Mouse (Mus musculus) gastrocnemius, postnatal 14 days (tissue): Measurements from ENCODE around the gene Dapk3. TPM values are rescaled to one million over a fixed set of nuclear protein-coding genes. Genes with fewer than 3 reads are reported as not detected.
"Not testable (repeated sequence)": the region's sequence is repeated elsewhere in the genome, so short reads cannot be mapped to it uniquely, and the experiment has no call there.

Experiments used
- DNase-seq: peaks from one replicate; pipeline ENCODE4 v3.0.0; 2021; ENCODE audit warnings: mixed read lengths
- intact Hi-C: fragments of 180-260 bp; cut with DNase I; formaldehyde crosslinking; loops from one replicate; pipeline ENCODE4 v1.15.1; 2025; ENCODE audit warnings: low total_unique reads
- total RNA-seq, 2 experiments: library from RNA; stranded (reverse); gene quantifications; 2 replicates each; pipeline ENCODE4 v1.2.3; 2021

Gene Dapk3
- total RNA-seq, 2 experiments from 2014 or later, result 21.2 to 24.8 TPM

- intact Hi-C loops, result no loop called here
- no peak for DNase-seq
These were observed 38.1 kb upstream of the Dapk3 start for GRCm38 (mm10) chr10:81144667-81145066.

GRCm38 (mm10) chr10:81145307-81145706, 37.5 kb upstream of the Dapk3 start:
- DNase-seq, result no peak
- intact Hi-C loops, result no loop called here

GRCm38 (mm10) chr10:81145778-81146177, 37.0 kb upstream of the Dapk3 start:
- intact Hi-C loops, result no loop called here

GRCm38 (mm10) chr10:81146296-81146695, 36.5 kb upstream of the Dapk3 start:
- no peak for DNase-seq
- intact Hi-C loops, result no loop called here

More at GRCm38 (mm10) chr10:81145778-81146177, 37.0 kb upstream of the Dapk3 start:
- no peak for DNase-seq

DNA sequence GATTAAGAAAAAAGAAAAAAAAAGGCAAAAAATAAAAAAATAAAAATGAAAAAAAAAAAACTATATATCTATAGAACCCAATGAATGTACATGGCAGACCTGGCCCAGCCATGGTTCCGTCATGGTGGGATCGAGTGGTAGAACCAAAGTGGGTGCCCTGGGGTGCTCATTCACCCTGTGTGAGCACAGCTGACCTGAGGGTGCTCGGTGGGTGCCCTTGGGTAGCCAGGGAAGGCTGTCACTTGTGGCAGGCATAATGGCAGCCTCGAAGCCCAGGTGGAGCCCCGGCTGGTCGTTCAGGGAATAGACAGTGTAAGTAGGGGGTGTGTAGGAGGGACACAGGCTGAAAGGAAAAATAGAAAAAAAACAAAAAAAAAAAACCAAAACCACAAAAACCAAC, 31.5 kb upstream of the Dapk3 start:
- intact Hi-C loops, result no loop called here
- no peak for DNase-seq

DNA sequence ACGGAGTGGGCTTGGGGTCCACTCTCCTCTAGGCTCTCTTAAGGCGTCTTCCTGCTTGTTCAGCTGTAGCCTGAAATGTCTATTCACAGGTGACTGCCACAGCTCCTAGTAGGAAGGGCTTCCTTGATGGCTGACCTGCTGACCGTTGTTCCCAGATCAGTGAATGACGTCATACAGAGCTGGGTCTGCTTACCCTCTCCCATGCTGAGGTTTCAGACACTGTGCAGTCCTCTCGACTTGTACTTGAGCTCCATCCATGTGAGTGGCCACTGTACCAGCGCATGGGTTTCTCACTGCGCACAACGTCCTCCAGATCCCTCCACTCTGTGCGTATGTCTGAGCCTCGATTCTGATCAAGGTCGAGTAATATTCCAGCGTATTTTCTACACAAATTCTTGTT, 30.2 kb upstream of the Dapk3 start:
- no peak for DNase-seq
- intact Hi-C loops, result no loop called here

DNA sequence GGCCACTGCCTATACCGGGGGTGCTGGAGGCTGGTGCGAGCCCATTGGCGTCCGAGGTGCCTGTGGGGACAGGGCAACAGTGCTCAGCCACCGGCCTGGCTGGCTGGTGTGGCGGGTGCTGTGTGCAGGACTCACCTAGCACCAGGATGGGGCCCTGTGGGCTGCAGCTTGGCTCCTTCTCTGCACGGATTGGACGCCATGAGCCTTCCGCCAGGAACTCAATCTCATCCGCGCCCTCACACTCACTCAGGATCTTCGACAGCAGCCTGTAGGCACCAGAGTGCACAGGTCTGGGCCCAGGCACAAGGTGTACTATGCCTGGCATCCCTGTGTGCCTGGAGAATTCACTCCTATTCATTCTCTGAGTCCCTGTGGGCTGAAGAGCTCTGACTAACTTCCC, 28.5 kb upstream of the Dapk3 start:
- no peak for DNase-seq
- intact Hi-C loops, result no loop called here

GRCm38 (mm10) chr10:81154736-81155135, 28.1 kb upstream of the Dapk3 start:
- no peak for DNase-seq

GRCm38 (mm10) chr10:81161602-81162317, 21.0 kb upstream of the Dapk3 start:
- DNase-seq, result no peak
- intact Hi-C loops, result loop anchor here (5.0 kb wide), 1 partner anchor 154 kb away; no protein-coding TSS in a partner anchor

More at GRCm38 (mm10) chr10:81154736-81155135, 28.1 kb upstream of the Dapk3 start:
- intact Hi-C loops, result no loop called here

DNA sequence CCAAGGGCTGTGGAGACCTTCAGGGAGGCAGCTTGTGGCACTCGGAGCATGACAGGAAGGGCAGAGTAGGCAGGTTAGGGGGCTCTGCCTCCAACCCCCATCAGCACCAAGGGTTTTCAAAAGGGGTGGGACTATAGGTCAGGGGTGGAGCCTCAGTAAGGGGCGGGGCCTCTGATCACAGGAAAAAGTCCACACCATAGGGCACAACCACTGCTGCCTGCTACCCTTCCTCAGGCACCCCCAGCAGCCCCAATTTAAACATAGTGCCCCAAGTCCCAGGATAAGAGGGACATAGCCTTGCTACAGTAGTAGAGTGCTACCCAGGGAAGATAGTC, 20.5 kb upstream of the Dapk3 start:
- no peak for DNase-seq
- intact Hi-C loops, result loop anchor here (5.0 kb wide), 1 partner anchor 155 kb away; no protein-coding TSS in a partner anchor

- no peak for DNase-seq
- intact Hi-C loops, result no loop called here
These were observed 17.7 kb upstream of the Dapk3 start for GRCm38 (mm10) chr10:81165118-81165517.

DNA sequence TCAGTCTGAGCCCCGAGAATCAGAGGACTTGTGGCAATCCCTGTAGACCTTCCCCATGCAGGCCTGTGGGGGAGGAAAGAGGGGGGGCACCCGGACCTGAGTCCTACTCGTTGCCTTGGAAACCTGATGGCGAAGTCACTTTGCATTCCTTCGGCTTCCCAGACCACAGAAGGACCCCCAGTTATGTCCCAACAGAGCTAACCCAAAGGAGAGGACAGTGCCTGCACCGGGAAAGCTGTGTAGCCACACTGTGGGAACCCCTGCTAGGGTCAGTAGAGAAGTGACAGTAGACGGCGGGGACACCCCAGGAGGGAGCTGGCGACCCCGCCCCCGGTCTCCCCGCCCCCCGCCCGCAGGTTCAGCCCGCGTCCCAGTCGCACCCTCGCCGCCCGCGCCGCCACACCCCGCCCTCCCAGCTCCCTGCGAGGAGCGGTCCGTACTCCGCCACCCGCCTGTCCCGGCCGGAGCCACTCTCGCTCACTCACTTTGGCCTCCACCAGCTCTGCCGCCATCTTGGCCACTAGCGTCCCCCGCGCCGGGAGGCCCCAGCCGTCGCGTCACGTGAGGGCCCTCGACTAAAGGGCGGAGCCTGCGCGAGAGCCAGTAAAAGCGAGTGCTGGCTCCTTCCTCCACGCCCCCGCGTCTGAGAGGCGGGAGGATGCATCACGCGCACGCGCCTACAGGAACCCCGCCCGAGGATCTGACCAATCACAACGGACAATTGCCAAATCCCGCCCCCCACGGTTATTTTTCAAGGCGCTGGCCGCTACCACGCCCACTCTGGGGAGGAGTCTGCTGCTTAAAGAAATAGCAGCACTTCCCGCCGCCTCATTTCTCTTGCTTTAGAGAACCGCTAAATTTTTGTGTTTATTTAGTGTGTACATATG, 15.4 kb upstream of the Dapk3 start, which contains the start of gene Pias4:
Gene Pias4, minus strand, starts transcription at position 724 of the 887 bp plus-strand sequence.
- intact Hi-C loops, result no loop called here
- peak; percentile 100 for DNase-seq

DNA sequence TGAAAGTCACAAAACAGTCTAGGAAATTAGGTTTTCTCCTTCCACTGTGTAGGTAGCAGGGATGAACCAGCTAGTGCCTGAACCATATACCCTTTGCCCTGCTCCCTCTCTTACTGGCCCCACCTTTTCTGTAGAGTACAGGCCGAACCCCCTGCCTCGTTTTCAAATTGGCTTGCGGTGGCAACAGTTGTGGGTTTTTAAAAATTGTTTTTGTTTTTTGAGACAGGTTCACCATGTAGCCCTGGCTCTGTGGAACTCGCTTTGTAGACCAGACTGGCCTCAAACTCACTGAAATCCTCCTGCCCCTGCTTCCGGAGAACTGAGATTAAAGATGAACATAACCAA, 14.7 kb upstream of the Dapk3 start:
- DNase-seq, result no peak

DNA sequence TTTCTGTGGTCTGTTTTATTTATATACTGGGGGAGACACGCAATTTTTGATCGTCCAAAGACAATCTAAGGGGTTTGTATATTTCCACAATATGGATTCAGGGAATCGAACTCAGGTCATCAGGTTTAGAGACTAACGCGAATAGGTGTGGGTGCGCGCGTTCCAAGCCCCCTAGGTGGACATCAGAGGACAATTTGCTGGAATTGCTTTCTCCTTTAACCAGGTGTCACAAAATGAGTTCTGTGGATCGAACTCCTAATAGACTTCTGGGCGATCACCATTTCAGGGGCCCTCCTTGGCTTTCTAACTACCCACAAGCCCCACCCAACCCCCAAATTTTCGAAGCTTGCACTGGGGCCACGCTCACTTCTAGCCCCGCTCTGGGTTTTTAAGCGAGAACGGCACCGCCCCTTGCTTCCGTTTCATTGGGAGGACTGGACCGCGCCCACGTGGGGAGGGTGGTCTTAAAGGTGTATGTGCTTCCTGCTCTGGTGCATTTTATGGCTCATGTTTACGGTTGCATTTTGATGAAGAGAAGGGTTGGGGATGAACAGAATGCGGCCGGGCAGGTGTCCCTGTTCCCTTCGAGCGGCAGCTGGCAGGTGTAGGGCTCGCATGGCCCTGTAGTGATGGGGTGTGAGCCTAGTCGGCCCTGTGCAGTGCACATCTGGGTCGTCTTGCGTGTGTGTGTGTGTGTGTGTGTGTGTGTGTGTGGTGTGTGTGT, 14.1 kb upstream of the Dapk3 start:
- intact Hi-C loops, result no loop called here
- peak; percentile 88 for DNase-seq

More for the DNA sequence above, 14.7 kb upstream of the Dapk3 start:
- intact Hi-C loops, result no loop called here

GRCm38 (mm10) chr10:81169411-81169900, 13.3 kb upstream of the Dapk3 start:
- intact Hi-C loops, DNase-seq: not testable (repeated sequence)

- intact Hi-C loops, result no loop called here
- DNase-seq, result peak; percentile 83
These were observed 9.7 kb upstream of the Dapk3 start for GRCm38 (mm10) chr10:81173132-81173531.

DNA sequence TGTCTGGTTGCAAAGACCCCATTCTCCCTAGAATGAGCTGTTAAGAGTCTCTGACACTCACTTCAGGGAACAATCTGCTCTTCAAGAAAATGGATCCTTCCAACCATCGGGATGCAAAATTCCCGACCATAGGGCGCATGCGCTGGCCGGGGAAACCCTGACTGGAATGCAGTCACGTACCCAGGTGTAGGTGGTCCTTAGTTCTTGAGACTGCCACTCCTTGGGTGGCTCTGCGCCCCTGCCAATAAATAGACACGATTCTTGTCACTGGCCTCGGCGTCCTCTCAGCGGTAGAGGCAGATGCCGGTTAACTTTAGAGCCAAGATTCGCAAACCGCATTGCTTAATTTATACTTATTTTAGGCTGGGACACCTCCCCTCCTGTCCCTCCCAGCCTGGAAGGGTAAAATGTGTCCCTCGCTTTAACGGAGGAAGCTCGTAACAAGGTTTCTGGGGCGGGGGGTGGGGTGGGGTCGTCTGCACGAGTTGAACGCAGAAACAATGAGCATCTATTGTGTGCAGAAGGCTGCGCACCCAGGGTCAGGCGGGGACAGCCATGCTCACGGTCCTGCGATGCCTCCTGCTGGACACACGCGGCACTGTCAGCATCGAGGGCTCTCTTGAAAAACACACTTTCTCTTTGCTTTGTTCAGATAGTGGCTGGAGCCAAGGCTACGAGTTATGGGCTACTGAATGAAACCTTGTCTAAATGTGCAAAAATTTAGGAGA, 8.0 kb upstream of the Dapk3 start:
- DNase-seq, result peak; percentile 89
- intact Hi-C loops, result no loop called here

DNA sequence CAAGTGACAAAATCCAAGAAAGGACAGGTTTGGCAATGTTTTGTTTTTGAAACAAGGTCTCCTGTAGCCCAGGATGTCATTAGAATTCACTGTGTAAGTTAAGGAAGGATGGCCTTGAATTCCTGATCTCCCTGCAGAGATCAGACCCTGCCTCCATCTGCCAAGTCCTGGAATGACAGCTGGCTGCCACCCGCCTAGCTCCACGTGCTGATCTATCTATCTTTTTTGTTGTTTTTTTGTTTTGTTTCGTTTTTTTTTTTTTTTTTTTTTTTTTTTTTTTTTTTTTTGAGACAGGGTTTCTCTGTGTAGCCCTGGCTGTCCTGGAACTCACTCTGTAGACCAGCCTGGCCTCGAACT, 7.5 kb upstream of the Dapk3 start:
- intact Hi-C loops, DNase-seq: not testable (repeated sequence)

DNA sequence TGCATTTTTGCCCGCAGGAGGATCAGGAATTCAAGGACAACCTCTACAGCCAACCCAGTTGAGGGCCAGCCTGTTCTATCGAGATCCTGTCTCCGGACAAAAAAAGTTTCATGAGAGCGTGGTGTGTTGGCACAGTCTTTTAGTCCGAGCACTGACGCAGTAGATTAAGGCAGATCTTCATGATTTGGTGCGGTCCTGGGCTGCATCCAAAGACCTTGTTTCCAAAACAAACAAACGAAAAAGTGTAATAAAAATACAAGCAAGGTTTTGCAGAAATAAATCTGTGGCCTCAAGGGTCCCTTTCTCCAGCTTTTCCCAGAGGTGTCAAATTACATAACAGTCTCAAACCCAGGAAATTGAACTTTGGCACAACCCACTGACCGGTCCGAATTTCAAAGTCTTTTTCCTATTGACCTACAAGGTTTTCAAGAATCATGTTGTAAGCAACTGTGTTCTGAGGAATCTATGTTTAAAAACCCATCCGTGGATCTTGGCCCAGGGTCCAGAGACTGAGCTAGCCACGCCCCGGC, 6.8 kb upstream of the Dapk3 start:
- intact Hi-C loops, result no loop called here
- peak; percentile 61 for DNase-seq
